Mouse (Mus musculus): ENCODE results near the gene Tfdp2. TPM values are rescaled to one million over a fixed set of nuclear protein-coding genes. Genes with fewer than 3 reads are reported as not detected.

The Tfdp2 gene
- total RNA-seq, 2 experiments from 2014 or later = 71.3 to 80.1 TPM

DNA sequence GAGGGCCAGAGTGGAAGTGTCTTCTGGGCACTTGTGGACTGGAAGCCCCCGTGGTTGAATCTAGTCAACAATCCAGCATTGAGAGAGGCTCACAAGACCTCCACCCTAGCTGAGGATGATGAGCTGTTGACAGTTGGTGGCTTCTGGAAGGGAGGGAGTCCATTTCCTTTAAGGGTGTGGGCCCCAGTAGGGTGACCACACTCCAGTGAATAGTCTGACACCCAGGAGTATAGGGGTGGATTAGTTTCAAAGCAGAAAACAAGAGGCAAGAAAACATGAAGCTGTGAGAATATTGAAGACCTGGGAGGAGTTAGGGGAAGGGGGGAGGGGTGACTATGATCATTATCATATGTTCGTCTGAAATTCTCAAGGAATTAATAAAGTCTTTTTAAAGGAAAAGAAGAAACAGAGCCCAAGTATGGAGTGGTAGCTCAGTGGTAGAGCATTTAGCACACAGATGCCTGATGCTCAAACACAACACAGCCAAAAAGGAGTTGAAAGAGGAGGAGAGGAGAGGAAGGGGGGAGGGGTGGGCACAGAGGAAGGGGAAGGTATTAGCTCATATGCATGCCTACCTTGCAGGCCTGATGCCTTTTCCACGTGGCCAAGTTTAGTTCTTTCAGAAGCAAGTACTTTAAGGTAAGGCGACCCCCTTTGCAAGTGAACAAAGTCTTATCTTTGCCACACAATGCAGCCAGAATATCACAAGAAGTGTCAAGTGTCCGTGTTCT, 173.7 kb downstream of the Tfdp2 start:
- DNase-seq = no peak

DNA sequence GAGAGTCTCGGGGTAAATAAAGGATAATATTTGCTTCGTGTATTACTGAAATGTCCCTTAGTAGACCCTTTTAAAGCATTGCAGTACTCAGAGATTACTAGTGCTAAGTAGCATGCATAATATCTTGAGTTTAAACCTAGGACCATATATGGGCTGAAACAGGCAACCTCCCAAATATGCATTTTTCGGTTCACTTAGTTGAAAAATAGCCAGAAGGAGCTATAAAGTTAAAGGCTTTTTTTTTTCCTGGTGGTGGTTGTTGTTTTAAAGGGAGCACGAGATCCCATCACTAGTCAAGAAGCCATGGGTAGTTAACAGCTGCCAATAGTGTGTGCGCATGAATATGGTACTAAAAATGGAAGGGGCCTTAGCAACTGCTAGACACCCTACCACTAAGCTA, 175.0 kb downstream of the Tfdp2 start:
- no peak for DNase-seq

Other genes with a start within 250 kb of the Tfdp2 start
- 10 to 100 TPM; 22.8 to 24.0 TPM for gene Xrn1, start 241.5 kb upstream of the Tfdp2 start, total RNA-seq (2021)
- gene Gk5, start 76.9 kb upstream of the Tfdp2 start, total RNA-seq (2021) = 1 to 10 TPM; 8.0 to 8.3 TPM
- gene Atp1b3, start 168.2 kb downstream of the Tfdp2 start, total RNA-seq (2021) = 100 to 1,000 TPM; 180 to 200 TPM

Data from adrenal gland, postnatal 36 days (tissue).